Mouse (Mus musculus) heart, embryonic 10.5 days (tissue): ENCODE results near the gene Gp9. TPM values are rescaled to one million over a fixed set of nuclear protein-coding genes. Genes with fewer than 3 reads are reported as not detected.
A peak's percentile ranks its signal among the peaks of the same experiment; 100 is the strongest.

Experiments used
- DNase-seq: peaks from one replicate; pipeline ENCODE4 v3.0.0-alpha.2; 2017; ENCODE audit warnings: low spot score
- H3K27ac ChIP-seq: fragments of 300-500 bp; sonication (generic); 2 replicates; pipeline ENCODE4 v1.5.1; 2016; ENCODE audit warnings: mild to moderate bottlenecking
- H3K27me3 ChIP-seq: fragments of 300-500 bp; sonication (generic); 2 replicates; pipeline ENCODE4 v1.6.1; 2016; ENCODE audit warnings: mild to moderate bottlenecking; ENCODE audit not compliant: poor library complexity, insufficient read depth, severe bottlenecking
- H3K36me3 ChIP-seq: fragments of 300-500 bp; sonication (generic); 2 replicates; pipeline ENCODE4 v1.6.1; 2016; ENCODE audit warnings: mild to moderate bottlenecking, moderate library complexity
- H3K4me1 ChIP-seq: fragments of 300-500 bp; sonication (generic); 2 replicates; pipeline ENCODE4 v1.6.1; 2016; ENCODE audit warnings: mild to moderate bottlenecking
- H3K4me3 ChIP-seq: fragments of 300-500 bp; sonication (generic); 2 replicates; pipeline ENCODE4 v1.5.1; 2016; ENCODE audit warnings: mild to moderate bottlenecking, moderate library complexity
- H3K9me3 ChIP-seq: fragments of 300-500 bp; sonication (generic); 2 replicates; pipeline ENCODE4 v1.6.1; 2016; ENCODE audit warnings: mild to moderate bottlenecking, moderate library complexity
- WGBS: fragments of 180-500 bp; shearing (Covaris S2); methylation state at CpG from one replicate; pipeline ENCODE4 v1.1.7; 2016; 5-methylcytosine and 5-hydroxymethylcytosine counted together
- polyA plus RNA-seq: library from polyadenylated mRNA; unstranded; fragments of >200 nt; fragmentation: Nextera tagmentation; extraction: Ambion mirVana; gene quantifications from 2 replicates; pipeline ENCODE4 v1.2.1, GENCODE M21; 2016

The Gp9 gene
- polyA plus RNA-seq, 1 experiment from 2014 or later, result 6.2 TPM

GRCm38 (mm10) chr6:87795385-87796150, 17.7 kb downstream of the Gp9 start:
- no peak overlapping the region for H3K27ac ChIP-seq
- no peak for DNase-seq
- WGBS, result 68% methylated on average over 6 of the region's 6 CpGs

GRCm38 (mm10) chr6:87796251-87796880, 18.5 kb downstream of the Gp9 start:
- 81% methylated on average over 6 of the region's 6 CpGs for WGBS
- DNase-seq, result no peak
- H3K27me3 ChIP-seq, result no peaks in the 10 kb centered on the region
- H3K9me3 ChIP-seq, result no peaks in the 10 kb centered on the region
- H3K27ac ChIP-seq, result no peak overlapping the region
- peaks cover 31% of the 10 kb centered on the region for H3K4me1 ChIP-seq
- H3K4me3 ChIP-seq, result no peak overlapping the region
- peaks cover 9% of the 10 kb centered on the region; the same call in 1 of the 2 replicates for H3K36me3 ChIP-seq

More at GRCm38 (mm10) chr6:87795385-87796150, 17.7 kb downstream of the Gp9 start:
- Histone ChIP-seq H3K4me3 (no peak overlapping the region), H3K4me1 (peaks cover 35% of the 10 kb centered on the region), H3K36me3 (peaks cover 9% of the 10 kb centered on the region; the same call in 1 of the 2 replicates), H3K9me3 (no peaks in the 10 kb centered on the region), H3K27me3 (no peaks in the 10 kb centered on the region)

GRCm38 (mm10) chr6:87797321-87797720, 19.4 kb downstream of the Gp9 start:
- H3K27ac ChIP-seq, result no peak overlapping the region
- H3K4me3 ChIP-seq, result no peak overlapping the region
- DNase-seq, result no peak
- 32% methylated on average over 2 of the region's 2 CpGs for WGBS
- H3K27me3 ChIP-seq, result no peaks in the 10 kb centered on the region
- H3K9me3 ChIP-seq, result no peaks in the 10 kb centered on the region
- peaks cover 4% of the 10 kb centered on the region; the same call in 1 of the 2 replicates for H3K36me3 ChIP-seq
- H3K4me1 ChIP-seq, result peaks cover 29% of the 10 kb centered on the region

- Histone ChIP-seq H3K4me3 (no peak overlapping the region), H3K9me3 (no peaks in the 10 kb centered on the region), H3K36me3 (no peaks in the 10 kb centered on the region), H3K27ac (no peak overlapping the region), H3K27me3 (no peaks in the 10 kb centered on the region), H3K4me1 (peaks cover 23% of the 10 kb centered on the region)
- 72% methylated on average over 6 of the region's 6 CpGs for WGBS
- DNase-seq, result no peak
These were observed 21.7 kb downstream of the Gp9 start for GRCm38 (mm10) chr6:87799576-87799975.

GRCm38 (mm10) chr6:87802462-87802861, 24.6 kb downstream of the Gp9 start:
- Histone ChIP-seq H3K36me3 (no peaks in the 10 kb centered on the region), H3K9me3 (no peaks in the 10 kb centered on the region), H3K27ac (no peak overlapping the region), H3K27me3 (no peaks in the 10 kb centered on the region), H3K4me3 (no peak overlapping the region), H3K4me1 (peaks cover 30% of the 10 kb centered on the region)
- 83% methylated on average over 7 of the region's 7 CpGs for WGBS
- DNase-seq, result no peak

- no peaks in the 10 kb centered on the region for H3K9me3 ChIP-seq
- DNase-seq, result no peak
- H3K36me3 ChIP-seq, result no peaks in the 10 kb centered on the region
- H3K27ac ChIP-seq, result no peak overlapping the region
- H3K4me3 ChIP-seq, result no peak overlapping the region
- 77% methylated on average over 1 of the region's 1 CpGs for WGBS
- no peaks in the 10 kb centered on the region for H3K27me3 ChIP-seq
- peaks cover 24% of the 10 kb centered on the region for H3K4me1 ChIP-seq
These were observed 26.2 kb downstream of the Gp9 start for GRCm38 (mm10) chr6:87804036-87804435.

GRCm38 (mm10) chr6:87804886-87805285, 27.0 kb downstream of the Gp9 start:
- Histone ChIP-seq H3K9me3 (no peaks in the 10 kb centered on the region), H3K4me3 (no peak overlapping the region), H3K4me1 (peaks cover 20% of the 10 kb centered on the region), H3K36me3 (no peaks in the 10 kb centered on the region), H3K27ac (no peak overlapping the region), H3K27me3 (no peaks in the 10 kb centered on the region)
- 83% methylated on average over 7 of the region's 7 CpGs for WGBS
- DNase-seq, result no peak

- whole genome bisulfite sequencing, result 92% methylated on average over 7 of the region's 7 CpGs
- DNase-seq, result no peak
- H3K27ac ChIP-seq, result no peak overlapping the region
- H3K27me3 ChIP-seq, result no peaks in the 10 kb centered on the region
- H3K9me3 ChIP-seq, result no peaks in the 10 kb centered on the region
- H3K4me1 ChIP-seq, result peaks cover 17% of the 10 kb centered on the region; the same call in 1 of the 2 replicates
- H3K36me3 ChIP-seq, result no peaks in the 10 kb centered on the region
- H3K4me3 ChIP-seq, result no peak overlapping the region
These were observed 27.6 kb downstream of the Gp9 start for GRCm38 (mm10) chr6:87805448-87805847.

GRCm38 (mm10) chr6:87806028-87806427, 28.2 kb downstream of the Gp9 start:
- no peaks in the 10 kb centered on the region for H3K27me3 ChIP-seq
- no peaks in the 10 kb centered on the region for H3K9me3 ChIP-seq
- no peaks in the 10 kb centered on the region for H3K36me3 ChIP-seq
- peak; percentile 58 for DNase-seq
- H3K4me3 ChIP-seq, result no peak overlapping the region
- no peak overlapping the region for H3K27ac ChIP-seq
- 68% methylated on average over 2 of the region's 2 CpGs for WGBS
- peaks cover 15% of the 10 kb centered on the region for H3K4me1 ChIP-seq

GRCm38 (mm10) chr6:87806857-87807256, 29.0 kb downstream of the Gp9 start:
- Histone ChIP-seq H3K27ac (peak overlapping the region; percentile 18; the same call in 1 of the 2 replicates), H3K9me3 (no peaks in the 10 kb centered on the region), H3K27me3 (no peaks in the 10 kb centered on the region), H3K4me1 (peaks cover 13% of the 10 kb centered on the region), H3K36me3 (no peaks in the 10 kb centered on the region), H3K4me3 (no peak overlapping the region)
- DNase-seq, result no peak
- 51% methylated on average over 2 of the region's 2 CpGs for WGBS

GRCm38 (mm10) chr6:87807735-87808440, 30.0 kb downstream of the Gp9 start:
- H3K27ac ChIP-seq, result no peak overlapping the region
- DNase-seq, result no peak
- peaks cover 19% of the 10 kb centered on the region for H3K4me1 ChIP-seq
- 76% methylated on average over 4 of the region's 4 CpGs for WGBS
- no peaks in the 10 kb centered on the region for H3K9me3 ChIP-seq
- no peak overlapping the region for H3K4me3 ChIP-seq
- H3K27me3 ChIP-seq, result no peaks in the 10 kb centered on the region
- no peaks in the 10 kb centered on the region for H3K36me3 ChIP-seq

- Histone ChIP-seq H3K4me1 (peaks cover 19% of the 10 kb centered on the region), H3K4me3 (no peak overlapping the region), H3K9me3 (no peaks in the 10 kb centered on the region), H3K36me3 (0 out of 2 replicates have a peak, but pooled peaks cover under 1% of the 10 kb centered on the region), H3K27ac (no peak overlapping the region), H3K27me3 (no peaks in the 10 kb centered on the region)
- no peak for DNase-seq
- WGBS, result 76% methylated on average over 3 of the region's 3 CpGs
These were observed 30.6 kb downstream of the Gp9 start for GRCm38 (mm10) chr6:87808521-87808920.

GRCm38 (mm10) chr6:87809144-87809543, 31.3 kb downstream of the Gp9 start:
- 88% methylated on average over 2 of the region's 2 CpGs for WGBS
- H3K36me3 ChIP-seq, result 0 out of 2 replicates have a peak, but pooled peaks cover 3% of the 10 kb centered on the region
- H3K27me3 ChIP-seq, result no peaks in the 10 kb centered on the region
- no peak overlapping the region for H3K27ac ChIP-seq
- H3K4me1 ChIP-seq, result peaks cover 19% of the 10 kb centered on the region
- H3K9me3 ChIP-seq, result no peaks in the 10 kb centered on the region
- no peak overlapping the region for H3K4me3 ChIP-seq
- DNase-seq, result no peak
